Mouse (Mus musculus) neural tube, embryonic 11.5 days (tissue): Measurements from ENCODE around the gene Rasa3. TPM values are rescaled to one million over a fixed set of nuclear protein-coding genes. Genes with fewer than 3 reads are reported as not detected.

Source experiments
- ATAC-seq: fragments of 200-750 bp; cut with Nextera tagmentation; 2 replicates; pipeline ENCODE4 v1.8.0; 2017; ENCODE audit warnings: moderate number of reproducible peaks, mild to moderate bottlenecking, moderate TSS enrichment, moderate library complexity; ENCODE audit not compliant: insufficient read depth, low FRiP score, low TSS enrichment
- DNase-seq: peaks from one replicate; pipeline ENCODE4 v3.0.0-alpha.2; 2015; ENCODE audit warnings: low spot score
- H3K27ac ChIP-seq: fragments of 300-500 bp; sonication (generic); 2 replicates; pipeline ENCODE4 v1.5.1; 2014; ENCODE audit warnings: low read depth, mild to moderate bottlenecking, low read length
- H3K27me3 ChIP-seq: fragments of 300-500 bp; sonication (generic); 2 replicates; pipeline ENCODE4 v1.6.1; 2014; ENCODE audit warnings: mild to moderate bottlenecking, low read length, mixed read lengths; ENCODE audit not compliant: control insufficient read depth, insufficient read depth
- H3K36me3 ChIP-seq: fragments of 300-500 bp; sonication (generic); 2 replicates; pipeline ENCODE4 v1.6.1; 2014; ENCODE audit warnings: mild to moderate bottlenecking, low read length, moderate library complexity, mixed read lengths; ENCODE audit not compliant: control insufficient read depth, insufficient read depth
- H3K4me1 ChIP-seq: fragments of 300-500 bp; sonication (generic); 2 replicates; pipeline ENCODE4 v1.6.1; 2014; ENCODE audit warnings: low read length, mixed read lengths; ENCODE audit not compliant: control insufficient read depth, insufficient read depth
- H3K4me2 ChIP-seq: fragments of 300-500 bp; sonication (generic); 2 replicates; pipeline ENCODE4 v1.6.1; 2014; ENCODE audit warnings: low read depth, mild to moderate bottlenecking, moderate library complexity
- H3K4me3 ChIP-seq: fragments of 300-500 bp; sonication (generic); 2 replicates; pipeline ENCODE4 v1.5.1; 2014; ENCODE audit warnings: low read depth, low read length
- H3K9ac ChIP-seq: fragments of 300-500 bp; sonication (generic); 2 replicates; pipeline ENCODE4 v1.6.1; 2014; ENCODE audit warnings: mild to moderate bottlenecking, low read length
- H3K9me3 ChIP-seq: fragments of 300-500 bp; sonication (generic); 2 replicates; pipeline ENCODE4 v1.6.1; 2016; ENCODE audit warnings: low read length; ENCODE audit not compliant: control insufficient read depth
- WGBS: fragments of 180-500 bp; shearing (Covaris S2); extraction: QIAGEN DNeasy Blood & Tissue Kit; methylation state at CpG from one replicate; pipeline ENCODE4 v1.1.7; 2014; 5-methylcytosine and 5-hydroxymethylcytosine counted together
- polyA plus RNA-seq: library from polyadenylated mRNA; unstranded; fragments of >200 nt; fragmentation: Nextera tagmentation; extraction: Ambion mirVana; gene quantifications from 2 replicates; pipeline ENCODE4 v1.2.1, GENCODE M21; 2014

Rasa3 gene
- polyA plus RNA-seq, 1 experiment from 2014 or later: 31.3 TPM

- Histone ChIP-seq H3K27ac (no peak overlapping the region), H3K36me3 (no peaks in the 10 kb centered on the region), H3K4me2 (no peak overlapping the region), H3K27me3 (no peaks in the 10 kb centered on the region), H3K9ac (no peak overlapping the region), H3K4me1 (no peaks in the 10 kb centered on the region), H3K4me3 (no peak overlapping the region), H3K9me3 (no peaks in the 10 kb centered on the region)
- ATAC-seq: no peak
- 74% methylated on average over 5 of the region's 5 CpGs for WGBS
- DNase-seq: no peak
These were observed 22.0 kb upstream of the Rasa3 start for GRCm38 (mm10) chr8:13699323-13699949.

DNA sequence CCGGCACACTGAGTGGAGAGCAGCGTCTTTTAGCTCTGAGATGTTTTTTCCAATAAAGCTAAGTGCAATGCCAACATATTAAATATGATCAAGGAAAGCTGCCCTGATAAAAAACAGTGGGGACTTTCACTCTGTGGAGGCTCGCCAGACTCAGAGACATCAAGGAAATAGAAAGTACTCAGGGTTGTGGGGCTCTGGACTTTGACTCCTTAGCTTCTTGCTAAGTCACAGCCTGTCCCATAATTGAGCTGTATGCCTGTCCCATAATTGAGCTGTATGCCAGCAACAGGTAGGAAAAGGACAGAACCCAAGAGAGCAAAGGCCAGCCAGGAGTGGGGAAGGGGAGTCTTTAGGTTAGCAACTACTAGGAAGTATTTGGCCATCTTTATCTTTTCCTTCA, 20.9 kb upstream of the Rasa3 start:
- no peaks in the 10 kb centered on the region for H3K36me3 ChIP-seq
- no peaks in the 10 kb centered on the region for H3K27me3 ChIP-seq
- H3K4me1 ChIP-seq: no peaks in the 10 kb centered on the region
- 87% methylated on average over 3 of the region's 3 CpGs for WGBS
- DNase-seq (no peak), ATAC-seq (no peak)
- H3K9me3 ChIP-seq: no peaks in the 10 kb centered on the region
- H3K4me3 ChIP-seq: no peak overlapping the region
- H3K27ac ChIP-seq: no peak overlapping the region
- H3K4me2 ChIP-seq: no peak overlapping the region
- H3K9ac ChIP-seq: no peak overlapping the region

DNA sequence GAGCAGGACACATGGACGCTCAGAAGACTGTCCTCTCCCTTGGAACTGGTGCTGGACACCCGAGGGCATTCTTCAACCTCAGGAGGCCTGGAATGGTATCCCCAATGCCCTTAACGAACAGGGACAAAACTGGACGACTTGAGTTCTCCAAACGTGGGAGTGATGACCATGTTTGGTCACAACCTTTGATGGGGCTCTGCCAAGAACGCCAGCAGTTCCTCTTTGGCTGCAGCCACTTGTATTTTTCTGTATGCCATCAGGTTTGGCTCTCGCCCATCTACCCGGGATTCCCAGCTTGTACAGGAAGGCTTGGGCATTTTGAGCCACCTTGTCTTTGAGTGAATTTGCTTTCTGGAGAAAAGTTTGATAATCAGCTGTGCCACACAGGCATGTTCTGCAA, 20.3 kb upstream of the Rasa3 start:
- Histone ChIP-seq H3K4me2 (no peak overlapping the region), H3K4me3 (no peak overlapping the region), H3K36me3 (no peaks in the 10 kb centered on the region), H3K9ac (no peak overlapping the region), H3K27me3 (no peaks in the 10 kb centered on the region), H3K9me3 (no peaks in the 10 kb centered on the region), H3K27ac (no peak overlapping the region), H3K4me1 (no peaks in the 10 kb centered on the region)
- 83% methylated on average over 8 of the region's 8 CpGs for WGBS
- ATAC-seq (no peak), DNase-seq (no peak)

GRCm38 (mm10) chr8:13697196-13697595, 19.8 kb upstream of the Rasa3 start:
- ATAC-seq (no peak), DNase-seq (no peak)
- no peaks in the 10 kb centered on the region for H3K36me3 ChIP-seq
- no peak overlapping the region for H3K9ac ChIP-seq
- no peak overlapping the region for H3K4me3 ChIP-seq
- no peaks in the 10 kb centered on the region for H3K9me3 ChIP-seq
- H3K27me3 ChIP-seq: no peaks in the 10 kb centered on the region
- H3K27ac ChIP-seq: no peak overlapping the region
- 83% methylated on average over 8 of the region's 8 CpGs for WGBS
- no peaks in the 10 kb centered on the region for H3K4me1 ChIP-seq
- no peak overlapping the region for H3K4me2 ChIP-seq

DNA sequence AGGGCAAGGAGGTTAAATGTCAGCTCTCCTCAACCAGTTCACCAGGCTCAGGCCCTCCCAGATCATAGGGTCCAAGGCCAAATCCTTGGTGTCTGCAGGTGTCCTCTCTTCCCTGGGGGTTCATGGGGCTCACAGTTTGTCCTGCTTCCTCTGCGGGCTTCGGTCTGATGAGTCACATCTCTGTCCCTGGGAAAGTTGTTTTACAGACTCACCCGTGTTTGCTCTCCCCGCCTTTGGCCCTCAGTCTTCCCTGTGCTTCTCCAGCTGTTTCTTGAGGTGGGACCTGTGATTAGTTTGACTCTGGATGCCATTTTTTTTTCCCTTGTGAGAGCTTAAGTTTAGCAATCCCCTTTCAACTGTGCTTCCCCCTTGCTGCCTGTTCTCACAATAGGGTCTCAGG, 18.8 kb upstream of the Rasa3 start:
- Histone ChIP-seq H3K4me1 (no peaks in the 10 kb centered on the region), H3K36me3 (no peaks in the 10 kb centered on the region), H3K27ac (no peak overlapping the region), H3K27me3 (no peaks in the 10 kb centered on the region), H3K4me2 (no peak overlapping the region), H3K9ac (no peak overlapping the region), H3K4me3 (no peak overlapping the region), H3K9me3 (no peaks in the 10 kb centered on the region)
- 82% methylated on average over 4 of the region's 4 CpGs for WGBS
- ATAC-seq (no peak), DNase-seq (no peak)

- Histone ChIP-seq H3K9ac (no peak overlapping the region), H3K27ac (no peak overlapping the region), H3K27me3 (no peaks in the 10 kb centered on the region), H3K4me3 (no peak overlapping the region), H3K4me1 (no peaks in the 10 kb centered on the region), H3K4me2 (no peak overlapping the region), H3K36me3 (no peaks in the 10 kb centered on the region), H3K9me3 (no peaks in the 10 kb centered on the region)
- no peak for ATAC-seq
- whole genome bisulfite sequencing: 89% methylated on average over 10 of the region's 10 CpGs
- DNase-seq: no peak
These were observed 17.9 kb upstream of the Rasa3 start for GRCm38 (mm10) chr8:13695203-13695867.

DNA sequence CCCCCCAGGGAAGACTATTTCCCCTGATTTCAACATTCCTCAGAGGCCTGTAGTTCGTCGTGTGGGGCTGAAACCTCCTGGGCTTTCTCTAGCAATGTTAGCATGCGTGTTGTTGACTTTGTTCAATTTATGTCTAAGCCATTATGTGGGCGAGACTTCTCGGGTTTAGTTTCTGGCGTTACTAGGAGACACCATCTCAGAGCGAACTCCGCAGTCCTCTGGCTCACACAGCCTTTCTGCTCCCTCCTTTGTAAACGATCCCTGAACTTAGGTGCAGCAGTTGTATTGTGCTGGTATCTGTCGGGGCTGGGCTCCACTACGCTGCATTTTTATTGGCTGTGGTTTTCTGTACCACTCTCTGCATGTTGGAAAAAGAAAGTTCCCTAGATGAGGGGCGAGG, 17.3 kb upstream of the Rasa3 start:
- WGBS: 58% methylated on average over 12 of the region's 12 CpGs
- Histone ChIP-seq H3K9ac (no peak overlapping the region), H3K27me3 (no peaks in the 10 kb centered on the region), H3K27ac (no peak overlapping the region), H3K4me3 (no peak overlapping the region), H3K4me2 (no peak overlapping the region), H3K9me3 (no peaks in the 10 kb centered on the region), H3K4me1 (no peaks in the 10 kb centered on the region), H3K36me3 (no peaks in the 10 kb centered on the region)
- no peak for DNase-seq
- no peak for ATAC-seq

GRCm38 (mm10) chr8:13692302-13693066, 15.1 kb upstream of the Rasa3 start:
- H3K27ac ChIP-seq: no peak overlapping the region
- ATAC-seq: peak; percentile 53

DNA sequence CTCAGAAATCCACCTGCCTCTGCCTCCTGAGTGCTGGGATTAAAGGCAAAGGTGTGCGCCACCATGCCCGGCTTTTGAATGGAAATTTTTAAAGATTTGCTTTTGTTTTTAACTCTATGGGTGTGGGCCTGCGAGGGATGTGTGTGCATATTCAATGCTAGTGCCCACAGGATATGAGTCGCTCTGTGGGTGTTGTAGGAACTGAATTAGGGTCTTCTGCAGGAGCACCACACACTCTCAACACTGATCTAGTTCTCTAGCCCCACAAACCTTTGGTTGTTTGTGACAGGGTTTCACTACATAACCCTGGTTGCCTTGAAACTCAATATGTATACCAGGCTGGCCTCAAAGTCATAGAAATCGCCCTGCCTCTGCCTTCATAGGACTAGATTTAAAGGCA, 11.9 kb upstream of the Rasa3 start:
- Histone ChIP-seq H3K9ac (no peak overlapping the region), H3K36me3 (no peaks in the 10 kb centered on the region), H3K27me3 (no peaks in the 10 kb centered on the region), H3K4me2 (no peak overlapping the region), H3K4me1 (no peaks in the 10 kb centered on the region), H3K4me3 (no peak overlapping the region), H3K9me3 (no peaks in the 10 kb centered on the region), H3K27ac (no peak overlapping the region)
- no peak for DNase-seq
- WGBS: 83% methylated on average over 5 of the region's 5 CpGs
- ATAC-seq: no peak

More at GRCm38 (mm10) chr8:13692302-13693066, 15.1 kb upstream of the Rasa3 start:
- no peak overlapping the region for H3K4me3 ChIP-seq
- H3K36me3 ChIP-seq: no peaks in the 10 kb centered on the region
- no peak overlapping the region for H3K4me2 ChIP-seq
- H3K27me3 ChIP-seq: no peaks in the 10 kb centered on the region
- H3K4me1 ChIP-seq: no peaks in the 10 kb centered on the region
- H3K9ac ChIP-seq: no peak overlapping the region
- WGBS: 29% methylated on average over 10 of the region's 10 CpGs
- H3K9me3 ChIP-seq: no peaks in the 10 kb centered on the region
- peak; percentile 45 for DNase-seq
